Mouse (Mus musculus) ES-Bruce4 (cell line): Measurements from ENCODE around the gene Ifit1bl2.

Source experiments
- CTCF ChIP-seq: IDR thresholded peaks from one replicate; pipeline ENCODE4 v1.8.1; 2011; ENCODE audit warnings: low read depth, low read length
- EP300 ChIP-seq: IDR thresholded peaks from 2 replicates; pipeline ENCODE4 v1.6.1; 2011; ENCODE audit warnings: low read depth, low read length; ENCODE audit not compliant: insufficient read depth
- POLR2A ChIP-seq: IDR thresholded peaks from one replicate; pipeline ENCODE4 v1.8.1; 2011; ENCODE audit warnings: low read length; ENCODE audit not compliant: insufficient read depth

GRCm38 (mm10) chr19:34631487-34631886 is 9.1 kb downstream of the Ifit1bl2 start:
- TF ChIP-seq CTCF (no peak), POLR2A (no peak), EP300 (no peak)
